Mouse (Mus musculus) limb, embryonic 11.5 days (tissue): Measurements from ENCODE around the gene Peak1. TPM values are rescaled to one million over a fixed set of nuclear protein-coding genes. Genes with fewer than 3 reads are reported as not detected.
"Not testable (repeated sequence)": the region's sequence is repeated elsewhere in the genome, so short reads cannot be mapped to it uniquely, and the experiment has no call there.

Source experiments
- ATAC-seq: fragments of 200-750 bp; cut with Nextera tagmentation; 2 replicates; pipeline ENCODE4 v1.8.0; 2017; ENCODE audit warnings: low read depth; ENCODE audit not compliant: insufficient number of reproducible peaks, low FRiP score, low TSS enrichment
- DNase-seq: peaks from one replicate; pipeline ENCODE4 v3.0.0-alpha.2; 2015; ENCODE audit warnings: low spot score
- H3K27ac ChIP-seq: fragments of 300-500 bp; sonication (generic); replicated peaks from 2 replicates; pipeline ENCODE4 v1.5.1; 2014; ENCODE audit warnings: low read depth, mild to moderate bottlenecking, low read length
- H3K27me3 ChIP-seq: fragments of 300-500 bp; sonication (generic); 2 replicates; pipeline ENCODE4 v1.6.1; 2014; ENCODE audit warnings: mild to moderate bottlenecking, low read length, mixed read lengths; ENCODE audit not compliant: control insufficient read depth, insufficient read depth
- H3K36me3 ChIP-seq: fragments of 300-500 bp; sonication (generic); 2 replicates; pipeline ENCODE4 v1.6.1; 2014; ENCODE audit warnings: mild to moderate bottlenecking, low read length, moderate library complexity, mixed read lengths; ENCODE audit not compliant: control insufficient read depth, insufficient read depth
- H3K4me1 ChIP-seq: fragments of 300-500 bp; sonication (generic); 2 replicates; pipeline ENCODE4 v1.6.1; 2014; ENCODE audit warnings: low read length, mixed read lengths; ENCODE audit not compliant: control insufficient read depth, insufficient read depth
- H3K4me2 ChIP-seq: fragments of 300-500 bp; sonication (generic); 2 replicates; pipeline ENCODE4 v1.6.1; 2014; ENCODE audit warnings: low read depth, mild to moderate bottlenecking, moderate library complexity; ENCODE audit not compliant: severe bottlenecking
- H3K4me3 ChIP-seq: fragments of 300-500 bp; sonication (generic); 2 replicates; pipeline ENCODE4 v1.5.1; 2014; ENCODE audit warnings: low read depth, low read length
- H3K9ac ChIP-seq: fragments of 300-500 bp; sonication (generic); 2 replicates; pipeline ENCODE4 v1.6.1; 2014; ENCODE audit warnings: mild to moderate bottlenecking, low read length
- H3K9me3 ChIP-seq: fragments of 300-500 bp; sonication (generic); 2 replicates; pipeline ENCODE4 v1.6.1; 2016; ENCODE audit warnings: low read length; ENCODE audit not compliant: control insufficient read depth
- WGBS: fragments of 180-500 bp; shearing (Covaris S2); extraction: QIAGEN DNeasy Blood & Tissue Kit; methylation state at CpG from one replicate; pipeline ENCODE4 v1.1.7; 2014; 5-methylcytosine and 5-hydroxymethylcytosine counted together
- polyA plus RNA-seq: library from polyadenylated mRNA; unstranded; fragments of >200 nt; fragmentation: Nextera tagmentation; extraction: Ambion mirVana; gene quantifications from 2 replicates; pipeline ENCODE4 v1.2.1, GENCODE M21; 2014

Gene Peak1
- polyA plus RNA-seq, 1 experiment from 2014 or later, result 7.5 TPM

GRCm38 (mm10) chr9:56453038-56453815, 35.4 kb upstream of the Peak1 start:
- Histone ChIP-seq H3K9ac (no peak overlapping the region), H3K27me3 (no peaks in the 10 kb centered on the region), H3K27ac (no peak overlapping the region), H3K4me2 (no peak overlapping the region), H3K9me3 (no peaks in the 10 kb centered on the region), H3K36me3 (no peaks in the 10 kb centered on the region), H3K4me3 (no peak overlapping the region), H3K4me1 (no peaks in the 10 kb centered on the region)
- ATAC-seq, result no peak
- no peak for DNase-seq
- 85% methylated on average over 2 of the region's 2 CpGs for WGBS

- H3K4me1 ChIP-seq, result no peaks in the 10 kb centered on the region
- no peaks in the 10 kb centered on the region for H3K36me3 ChIP-seq
- ATAC-seq (no peak), DNase-seq (no peak)
- no peak overlapping the region for H3K4me2 ChIP-seq
- H3K9ac ChIP-seq, result no peak overlapping the region
- no peaks in the 10 kb centered on the region for H3K27me3 ChIP-seq
- H3K4me3 ChIP-seq, result no peak overlapping the region
- no peak overlapping the region for H3K27ac ChIP-seq
- WGBS, result 95% methylated on average over 6 of the region's 6 CpGs
- H3K9me3 ChIP-seq, result no peaks in the 10 kb centered on the region
These were observed 33.7 kb upstream of the Peak1 start for GRCm38 (mm10) chr9:56451570-56451969.

- 87% methylated on average over 7 of the region's 7 CpGs for WGBS
- H3K9ac ChIP-seq, result no peak overlapping the region
- H3K27me3 ChIP-seq, result no peaks in the 10 kb centered on the region
- H3K27ac ChIP-seq, result no peak overlapping the region
- no peak for ATAC-seq
- H3K9me3 ChIP-seq, result no peaks in the 10 kb centered on the region
- no peak for DNase-seq
- no peak overlapping the region for H3K4me3 ChIP-seq
- H3K4me2 ChIP-seq, result no peak overlapping the region
- H3K36me3 ChIP-seq, result no peaks in the 10 kb centered on the region
- no peaks in the 10 kb centered on the region for H3K4me1 ChIP-seq
These were observed 21.8 kb upstream of the Peak1 start for GRCm38 (mm10) chr9:56439699-56440098.

- not testable (repeated sequence) for H3K36me3 ChIP-seq, H3K27ac ChIP-seq, DNase-seq, H3K9ac ChIP-seq, H3K27me3 ChIP-seq, H3K4me3 ChIP-seq, H3K9me3 ChIP-seq, H3K4me1 ChIP-seq, ATAC-seq, H3K4me2 ChIP-seq
- WGBS, result 92% methylated on average over 24 of the region's 29 CpGs
These were observed 19.5 kb upstream of the Peak1 start for GRCm38 (mm10) chr9:56437300-56437892.

GRCm38 (mm10) chr9:56435821-56436526, 18.1 kb upstream of the Peak1 start:
- no peak for ATAC-seq
- Histone ChIP-seq H3K27ac (no peak overlapping the region), H3K9me3 (no peaks in the 10 kb centered on the region), H3K36me3 (no peaks in the 10 kb centered on the region), H3K27me3 (no peaks in the 10 kb centered on the region), H3K4me2 (no peak overlapping the region), H3K4me3 (no peak overlapping the region), H3K9ac (no peak overlapping the region), H3K4me1 (no peaks in the 10 kb centered on the region)
- WGBS, result 94% methylated on average over 5 of the region's 5 CpGs
- DNase-seq, result no peak

- no peak overlapping the region for H3K9ac ChIP-seq
- ATAC-seq, result no peak
- H3K4me3 ChIP-seq, result no peak overlapping the region
- H3K4me1 ChIP-seq, result no peaks in the 10 kb centered on the region
- H3K27ac ChIP-seq, result no peak overlapping the region
- H3K36me3 ChIP-seq, result no peaks in the 10 kb centered on the region
- 86% methylated on average over 4 of the region's 4 CpGs for WGBS
- H3K4me2 ChIP-seq, result no peak overlapping the region
- H3K9me3 ChIP-seq, result no peaks in the 10 kb centered on the region
- DNase-seq, result no peak
- no peaks in the 10 kb centered on the region for H3K27me3 ChIP-seq
These were observed 7.0 kb upstream of the Peak1 start for GRCm38 (mm10) chr9:56424861-56425260.

- Histone ChIP-seq H3K27ac (no peak overlapping the region), H3K36me3 (no peaks in the 10 kb centered on the region), H3K4me1 (no peaks in the 10 kb centered on the region), H3K27me3 (no peaks in the 10 kb centered on the region), H3K9ac (no peak overlapping the region), H3K9me3 (no peaks in the 10 kb centered on the region), H3K4me3 (no peak overlapping the region), H3K4me2 (no peak overlapping the region)
- no peak for ATAC-seq
- WGBS, result 82% methylated on average over 5 of the region's 5 CpGs
- DNase-seq, result no peak
These were observed 4.1 kb upstream of the Peak1 start for GRCm38 (mm10) chr9:56421991-56422390.

- no peaks in the 10 kb centered on the region for H3K27me3 ChIP-seq
- ATAC-seq, result no peak
- no peaks in the 10 kb centered on the region for H3K36me3 ChIP-seq
- no peak overlapping the region for H3K4me3 ChIP-seq
- no peaks in the 10 kb centered on the region for H3K9me3 ChIP-seq
- 88% methylated on average over 9 of the region's 9 CpGs for WGBS
- H3K4me2 ChIP-seq, result no peak overlapping the region
- H3K9ac ChIP-seq, result no peak overlapping the region
- no peaks in the 10 kb centered on the region for H3K4me1 ChIP-seq
- no peak for DNase-seq
- H3K27ac ChIP-seq, result no peak overlapping the region
These were observed 3.2 kb upstream of the Peak1 start for GRCm38 (mm10) chr9:56420892-56421601.
